Mouse (Mus musculus): Measurements from ENCODE around the gene Arhgef5.

- TF ChIP-seq CTCF (IDR thresholded peaks at IDR 0.05; ENCODE audit: borderline replicate concordance, insufficient read depth, low read depth, low read length) = no peak
- no peak for TF ChIP-seq POLR2A (IDR thresholded peaks at IDR 0.05; ENCODE audit: borderline replicate concordance, insufficient read depth, low read length)
Observed at GRCm38 (mm10) chr6:43312961-43313656, 47.7 kb downstream of the Arhgef5 start.
